Mouse (Mus musculus): ENCODE results near the gene Actr8. TPM values are rescaled to one million over a fixed set of nuclear protein-coding genes. Genes with fewer than 3 reads are reported as not detected.

The Actr8 gene
- polyA plus RNA-seq, 1 experiment from 2014 or later: 27.6 TPM

- peaks cover 41% of the 10 kb centered on the region for H3K36me3 ChIP-seq (ENCODE audit: control insufficient read depth, insufficient read depth, low read length)
- TF ChIP-seq CTCF (IDR thresholded peaks at IDR 0.05; ENCODE audit: low read depth): no peak
Measured at GRCm38 (mm10) chr14:29986096-29986495, 8.0 kb downstream of the Actr8 start.

GRCm38 (mm10) chr14:29987276-29987675, 9.1 kb downstream of the Actr8 start:
- H3K9me3 ChIP-seq (ENCODE audit: control insufficient read depth, low read length): no peaks in the 10 kb centered on the region
- ATAC-seq (ENCODE audit: low FRiP score, low TSS enrichment) (no peak), DNase-seq (ENCODE audit: low spot score) (no peak)
- H3K27me3 ChIP-seq (ENCODE audit: control insufficient read depth, insufficient read depth, low read length): no peaks in the 10 kb centered on the region
- H3K9ac ChIP-seq (ENCODE audit: low read length): no peak overlapping the region
- no peak overlapping the region for H3K27ac ChIP-seq (replicated peaks)
- WGBS: 95% methylated on average over 6 of the region's 6 CpGs
- H3K4me3 ChIP-seq (ENCODE audit: low read depth, low read length): no peak overlapping the region
- no peak overlapping the region for H3K4me2 ChIP-seq (replicated peaks; ENCODE audit: low read depth)
- TF ChIP-seq CTCF (IDR thresholded peaks at IDR 0.05; ENCODE audit: low read depth) (no peak), EP300 (optimal IDR thresholded peaks at IDR 0.05) (no peak)
- peaks cover 44% of the 10 kb centered on the region for H3K36me3 ChIP-seq (ENCODE audit: control insufficient read depth, insufficient read depth, low read length)
- no peaks in the 10 kb centered on the region for H3K4me1 ChIP-seq (replicated peaks; ENCODE audit: control insufficient read depth, insufficient read depth)

More at GRCm38 (mm10) chr14:29986096-29986495, 8.0 kb downstream of the Actr8 start:
- H3K4me3 ChIP-seq (ENCODE audit: low read depth, low read length): no peak overlapping the region
- DNase-seq (ENCODE audit: low spot score) (no peak), ATAC-seq (ENCODE audit: low FRiP score, low TSS enrichment) (no peak)
- no peak overlapping the region for H3K27ac ChIP-seq (replicated peaks)
- H3K9ac ChIP-seq (ENCODE audit: low read length): no peak overlapping the region
- H3K9me3 ChIP-seq (ENCODE audit: control insufficient read depth, low read length): no peaks in the 10 kb centered on the region
- no peaks in the 10 kb centered on the region for H3K4me1 ChIP-seq (replicated peaks; ENCODE audit: control insufficient read depth, insufficient read depth)
- H3K27me3 ChIP-seq (ENCODE audit: control insufficient read depth, insufficient read depth, low read length): no peaks in the 10 kb centered on the region
- WGBS: 89% methylated on average over 4 of the region's 4 CpGs
- no peak overlapping the region for H3K4me2 ChIP-seq (replicated peaks; ENCODE audit: low read depth)

- ATAC-seq (ENCODE audit: low FRiP score, low TSS enrichment) (no peak), DNase-seq (ENCODE audit: low spot score) (no peak)
- no peaks in the 10 kb centered on the region for H3K4me1 ChIP-seq (replicated peaks; ENCODE audit: control insufficient read depth, insufficient read depth)
- no peak overlapping the region for H3K4me3 ChIP-seq (ENCODE audit: low read depth, low read length)
- H3K4me2 ChIP-seq (replicated peaks; ENCODE audit: low read depth): no peak overlapping the region
- H3K27ac ChIP-seq (replicated peaks): no peak overlapping the region
- TF ChIP-seq CTCF (IDR thresholded peaks at IDR 0.05; ENCODE audit: low read depth): no peak
- no peak for TF ChIP-seq EP300 (optimal IDR thresholded peaks at IDR 0.05)
- no peaks in the 10 kb centered on the region for H3K9me3 ChIP-seq (ENCODE audit: control insufficient read depth, low read length)
- WGBS: 96% methylated on average over 9 of the region's 9 CpGs
- no peaks in the 10 kb centered on the region for H3K27me3 ChIP-seq (ENCODE audit: control insufficient read depth, insufficient read depth, low read length)
- H3K9ac ChIP-seq (ENCODE audit: low read length): no peak overlapping the region
- H3K36me3 ChIP-seq (ENCODE audit: control insufficient read depth, insufficient read depth, low read length): peaks cover 39% of the 10 kb centered on the region
Measured at GRCm38 (mm10) chr14:29987739-29988138, 9.6 kb downstream of the Actr8 start.

GRCm38 (mm10) chr14:29988337-29988736, 10.2 kb downstream of the Actr8 start:
- Histone ChIP-seq H3K9me3 (ENCODE audit: control insufficient read depth, low read length) (no peaks in the 10 kb centered on the region), H3K36me3 (ENCODE audit: control insufficient read depth, insufficient read depth, low read length) (peaks cover 41% of the 10 kb centered on the region), H3K4me1 (replicated peaks; ENCODE audit: control insufficient read depth, insufficient read depth) (no peaks in the 10 kb centered on the region), H3K27me3 (ENCODE audit: control insufficient read depth, insufficient read depth, low read length) (no peaks in the 10 kb centered on the region), H3K4me3 (ENCODE audit: low read depth, low read length) (no peak overlapping the region), H3K27ac (replicated peaks) (no peak overlapping the region), H3K9ac (ENCODE audit: low read length) (no peak overlapping the region), H3K4me2 (replicated peaks; ENCODE audit: low read depth) (no peak overlapping the region)
- DNase-seq (ENCODE audit: low spot score) (no peak), ATAC-seq (ENCODE audit: low FRiP score, low TSS enrichment) (no peak)
- TF ChIP-seq CTCF (IDR thresholded peaks at IDR 0.05; ENCODE audit: low read depth): no peak
- TF ChIP-seq EP300 (optimal IDR thresholded peaks at IDR 0.05): no peak
- 91% methylated on average over 4 of the region's 4 CpGs for WGBS

- DNase-seq (ENCODE audit: low spot score): no peak
- TF ChIP-seq CTCF (IDR thresholded peaks at IDR 0.05; ENCODE audit: low read depth) (no peak), EP300 (optimal IDR thresholded peaks at IDR 0.05) (no peak)
- 93% methylated on average over 4 of the region's 4 CpGs for WGBS
- Histone ChIP-seq H3K27ac (replicated peaks) (no peak overlapping the region), H3K4me2 (replicated peaks; ENCODE audit: low read depth) (no peak overlapping the region), H3K9me3 (ENCODE audit: control insufficient read depth, low read length) (no peaks in the 10 kb centered on the region), H3K36me3 (ENCODE audit: control insufficient read depth, insufficient read depth, low read length) (peaks cover 23% of the 10 kb centered on the region), H3K4me3 (ENCODE audit: low read depth, low read length) (no peak overlapping the region), H3K9ac (ENCODE audit: low read length) (no peak overlapping the region), H3K4me1 (replicated peaks; ENCODE audit: control insufficient read depth, insufficient read depth) (no peaks in the 10 kb centered on the region), H3K27me3 (ENCODE audit: control insufficient read depth, insufficient read depth, low read length) (no peaks in the 10 kb centered on the region)
- no peak for ATAC-seq (ENCODE audit: low FRiP score, low TSS enrichment)
Measured at GRCm38 (mm10) chr14:29994976-29995375, 16.8 kb downstream of the Actr8 start.

GRCm38 (mm10) chr14:29996000-29996751, 18.0 kb downstream of the Actr8 start:
- Histone ChIP-seq H3K9me3 (ENCODE audit: control insufficient read depth, low read length) (no peaks in the 10 kb centered on the region), H3K9ac (ENCODE audit: low read length) (no peak overlapping the region), H3K27ac (replicated peaks) (no peak overlapping the region), H3K4me2 (replicated peaks; ENCODE audit: low read depth) (no peak overlapping the region), H3K36me3 (ENCODE audit: control insufficient read depth, insufficient read depth, low read length) (peaks cover 16% of the 10 kb centered on the region), H3K4me3 (ENCODE audit: low read depth, low read length) (no peak overlapping the region), H3K27me3 (ENCODE audit: control insufficient read depth, insufficient read depth, low read length) (no peaks in the 10 kb centered on the region), H3K4me1 (replicated peaks; ENCODE audit: control insufficient read depth, insufficient read depth) (no peaks in the 10 kb centered on the region)
- 71% methylated on average over 11 of the region's 11 CpGs for WGBS
- no peak for DNase-seq (ENCODE audit: low spot score)
- TF ChIP-seq EP300 (optimal IDR thresholded peaks at IDR 0.05): peak; percentile 31
- TF ChIP-seq CTCF (IDR thresholded peaks at IDR 0.05; ENCODE audit: low read depth): no peak
- ATAC-seq (ENCODE audit: low FRiP score, low TSS enrichment): 0 out of 2 replicates have a peak, but pooled peaks have one; percentile 30

Measured in stomach, postnatal 0 days (tissue).